Mouse (Mus musculus) c-Kit-positive CD71-positive TER-119-positive erythroid progenitor cells, embryonic 14.5 days (primary cell): ENCODE results near the gene Lamtor4.
"Not testable (repeated sequence)": the region's sequence is repeated elsewhere in the genome, so short reads cannot be mapped to it uniquely, and the experiment has no call there.

Experiments used
- DNase-seq: peaks from one replicate; pipeline ENCODE4 v3.0.0-alpha.2; 2013; ENCODE audit warnings: low spot score

The Lamtor4 gene

DNA sequence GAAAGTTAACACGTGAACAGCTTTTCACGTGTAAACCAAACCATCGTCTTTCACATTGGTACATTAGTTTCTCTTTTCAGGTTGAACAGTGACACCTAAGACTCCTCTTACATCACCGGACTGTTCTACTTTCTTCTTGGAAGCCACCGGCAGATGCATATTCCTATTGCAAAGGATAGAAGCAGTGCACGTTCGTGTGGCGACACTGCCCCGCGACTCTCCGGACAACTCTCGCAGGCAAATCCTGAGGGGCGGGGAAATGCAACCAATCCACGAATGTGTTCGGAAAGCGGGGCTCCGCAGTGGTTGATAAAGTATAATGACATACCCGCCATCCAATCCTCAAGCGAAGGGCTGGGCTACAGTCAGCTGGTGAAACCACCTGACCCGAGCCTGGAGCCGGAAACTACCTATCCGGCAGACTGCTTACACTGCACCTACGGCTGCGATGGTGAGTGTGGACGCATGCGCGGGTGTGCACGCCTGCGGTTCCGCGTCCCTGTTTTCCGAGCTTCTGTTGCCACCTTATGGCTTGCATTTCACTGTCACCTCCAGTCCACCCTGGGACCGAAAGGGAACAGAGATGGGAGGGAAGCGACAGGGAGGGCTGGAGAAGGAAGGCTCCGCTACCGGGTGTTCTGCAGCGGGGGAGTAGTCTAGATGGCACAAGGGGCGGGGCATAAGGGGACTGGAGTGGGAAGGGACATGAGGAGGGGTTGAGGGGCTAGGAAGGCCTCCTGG is at the start of gene Lamtor4:
Gene Lamtor4 (plus strand): TSS at position 130 of the 741 bp plus-strand sequence.
- peak; percentile 94 for DNase-seq

DNA sequence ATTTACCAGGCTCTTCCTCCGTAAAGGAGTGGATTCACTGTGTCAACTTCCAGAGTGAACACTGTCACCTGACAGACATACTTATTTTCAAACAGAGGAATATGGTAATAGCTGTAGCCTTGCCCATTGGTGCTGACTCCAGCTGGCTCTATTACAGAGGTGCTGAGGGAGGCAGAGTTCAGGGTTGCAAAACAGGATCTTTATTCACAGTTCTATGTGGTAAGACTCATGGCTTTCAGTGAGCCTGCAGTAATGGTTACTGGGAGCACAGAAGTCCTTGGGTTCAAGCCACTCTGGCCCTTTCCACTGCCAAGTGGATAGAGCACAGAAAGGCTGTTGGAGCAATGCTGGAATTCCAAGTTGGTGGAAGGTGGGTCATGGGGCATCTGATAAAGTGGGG is 48.0 kb upstream of the Lamtor4 start:
- DNase-seq, result no peak

GRCm38 (mm10) chr5:138207873-138208272 is 47.4 kb upstream of the Lamtor4 start:
- DNase-seq, result no peak

DNA sequence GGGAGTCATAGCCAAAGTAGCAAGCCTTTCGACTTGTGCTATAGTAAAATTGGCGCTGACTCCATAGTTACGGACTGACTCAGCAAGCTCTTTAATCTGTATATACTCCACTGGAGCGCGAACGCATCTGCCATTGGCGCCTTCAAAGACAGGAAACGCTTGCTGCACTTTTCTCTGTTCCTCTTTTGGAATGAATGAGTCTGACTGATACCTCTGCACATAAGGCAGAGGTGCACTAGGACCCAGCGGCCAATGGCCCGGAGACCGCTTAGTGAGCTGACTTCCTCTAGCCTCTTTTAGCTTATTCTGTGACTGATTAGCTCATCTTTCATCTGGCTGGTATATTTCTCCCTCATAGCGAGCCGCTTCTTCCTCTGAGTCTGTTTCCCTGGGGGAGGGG is 38.6 kb upstream of the Lamtor4 start:
- not testable (repeated sequence) for DNase-seq

GRCm38 (mm10) chr5:138219864-138220263 is 35.4 kb upstream of the Lamtor4 start:
- DNase-seq, result no peak

- peak; percentile 71 for DNase-seq
Measured at GRCm38 (mm10) chr5:138222111-138222510, 33.2 kb upstream of the Lamtor4 start.

DNA sequence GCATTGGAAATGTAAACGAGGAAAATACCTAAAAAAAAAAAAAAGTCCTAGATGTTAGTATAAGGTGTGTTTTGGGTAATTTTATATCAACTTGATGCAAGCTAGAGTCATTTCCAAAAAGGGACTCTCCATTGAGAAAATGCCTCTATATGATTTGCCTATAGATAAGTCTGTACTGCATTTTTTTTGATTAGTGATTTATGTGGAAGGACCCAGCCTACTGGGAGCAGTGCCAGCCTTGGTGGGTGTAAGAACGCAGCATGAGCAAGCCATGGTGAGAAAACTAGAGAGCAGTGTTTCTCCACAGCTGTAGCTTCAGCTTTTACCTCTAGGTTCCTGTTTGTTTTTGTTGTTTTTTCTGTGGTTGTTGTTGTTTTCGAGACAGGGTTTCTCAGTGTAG is 32.0 kb upstream of the Lamtor4 start:
- no peak for DNase-seq

- DNase-seq, result no peak
Measured at GRCm38 (mm10) chr5:138225700-138226099, 29.6 kb upstream of the Lamtor4 start, which contains the start of gene Nxpe5. Gene Nxpe5, plus strand, starts transcription at chr5:138225898.

GRCm38 (mm10) chr5:138226491-138226890 is 28.8 kb upstream of the Lamtor4 start:
- no peak for DNase-seq

DNA sequence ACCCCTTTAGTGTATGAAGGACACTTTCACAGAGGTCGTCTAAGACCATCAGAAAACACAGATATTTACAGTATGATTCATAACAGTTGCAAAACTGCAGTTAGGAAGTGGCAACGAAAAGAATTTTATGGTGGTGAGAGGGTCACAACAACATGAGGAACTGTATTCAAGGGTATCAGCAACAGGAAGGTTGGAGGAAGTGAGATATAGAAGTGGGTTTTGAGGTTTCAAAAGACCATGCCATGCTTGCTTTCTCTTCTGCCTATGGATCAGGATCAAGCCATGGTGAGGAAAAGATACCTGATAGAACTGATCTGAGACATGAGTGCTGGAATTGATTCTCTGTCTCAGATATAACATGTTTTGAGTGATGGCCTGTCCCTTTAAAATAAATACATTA is 27.9 kb upstream of the Lamtor4 start:
- no peak for DNase-seq

DNA sequence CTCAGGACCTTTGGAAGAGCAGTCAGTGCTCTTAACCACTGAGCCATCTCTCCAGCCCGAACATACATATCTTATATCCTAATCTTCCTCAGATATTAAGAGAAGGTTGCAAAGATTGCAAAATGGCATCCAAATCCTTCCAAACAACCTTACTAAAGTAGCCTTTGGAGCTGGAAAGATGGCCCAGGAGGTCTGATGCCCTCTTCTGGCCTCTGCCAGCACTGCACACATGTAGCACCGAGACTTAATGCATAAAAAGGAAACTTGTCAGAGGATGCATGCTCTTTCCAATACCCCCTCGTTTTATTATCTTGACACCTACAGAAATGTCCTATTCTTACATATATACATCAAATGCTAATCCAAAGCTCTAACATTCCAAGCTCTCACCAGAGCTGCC is 27.3 kb upstream of the Lamtor4 start:
- DNase-seq, result no peak

GRCm38 (mm10) chr5:138229511-138229910 is 25.8 kb upstream of the Lamtor4 start:
- no peak for DNase-seq

- DNase-seq, result no peak
Measured at GRCm38 (mm10) chr5:138233778-138234177, 21.5 kb upstream of the Lamtor4 start.

- no peak for DNase-seq
Measured at GRCm38 (mm10) chr5:138234224-138234623, 21.1 kb upstream of the Lamtor4 start.

DNA sequence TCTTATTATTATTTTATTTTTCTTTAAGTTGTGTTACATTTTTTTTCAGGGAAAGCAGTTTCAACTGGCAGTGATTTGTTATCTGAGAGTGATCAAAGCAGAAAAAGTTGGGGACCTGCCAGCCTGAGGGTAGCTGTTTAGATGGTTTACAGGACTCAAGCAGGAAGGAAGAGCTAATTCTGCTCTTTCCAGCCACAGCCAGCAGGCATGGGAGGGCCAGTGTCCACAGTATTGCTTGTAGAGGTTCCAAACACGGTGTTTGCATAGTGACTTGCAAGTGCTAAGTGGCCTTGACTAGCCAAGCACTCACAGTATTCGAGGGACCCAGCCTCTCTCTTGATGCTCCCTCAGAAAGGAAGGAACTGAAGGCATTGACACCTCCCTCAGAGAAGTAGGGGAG is 13.8 kb upstream of the Lamtor4 start:
- DNase-seq, result no peak

- no peak for DNase-seq
Measured at GRCm38 (mm10) chr5:138251144-138251543, 4.1 kb upstream of the Lamtor4 start.

DNA sequence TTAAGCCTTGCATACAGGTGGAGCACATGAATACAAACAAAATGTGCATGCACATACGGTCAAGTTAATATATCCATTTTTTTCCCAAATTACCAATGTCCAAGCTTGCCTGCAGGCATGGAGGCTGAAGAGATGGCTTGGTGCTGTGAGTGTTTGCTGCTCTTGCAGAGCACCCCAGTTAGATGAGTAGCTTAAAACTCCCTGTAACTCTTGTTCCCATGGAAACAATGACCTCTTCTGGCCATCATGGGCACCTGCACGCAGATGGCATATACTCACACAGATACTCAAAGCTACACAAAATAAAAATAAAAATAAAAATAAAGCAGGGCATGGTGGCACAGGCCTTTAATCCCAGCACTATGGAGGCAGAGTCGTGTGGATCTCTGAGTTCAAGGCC is 2.2 kb upstream of the Lamtor4 start:
- DNase-seq, result no peak

GRCm38 (mm10) chr5:138256094-138256467 is 799 bp downstream of the Lamtor4 start:
- DNase-seq, result no peak

- no peak for DNase-seq
Measured at GRCm38 (mm10) chr5:138256966-138257584, 1.8 kb downstream of the Lamtor4 start.

GRCm38 (mm10) chr5:138257585-138257978 is 2.3 kb downstream of the Lamtor4 start:
- no peak for DNase-seq

GRCm38 (mm10) chr5:138258078-138258477 is 2.8 kb downstream of the Lamtor4 start:
- DNase-seq, result no peak

DNA sequence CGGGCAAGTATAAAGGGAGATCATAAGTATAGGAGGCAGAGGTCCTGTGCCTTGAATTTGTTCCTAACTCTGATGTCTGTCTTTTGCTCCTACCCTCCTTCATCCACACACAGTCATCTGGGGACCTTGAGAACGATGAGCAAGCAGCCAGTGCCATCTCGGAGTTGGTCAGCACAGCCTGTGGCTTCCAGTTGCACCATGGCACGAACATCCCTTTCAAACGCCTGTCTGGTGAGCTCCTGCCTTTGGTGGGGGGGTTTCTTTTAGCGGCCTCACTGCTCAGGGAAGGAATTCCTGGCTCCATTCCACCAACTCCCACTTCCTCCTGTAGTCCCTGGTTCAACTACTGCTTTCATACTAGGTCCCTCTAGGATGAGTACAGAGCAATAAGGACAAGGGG is 3.3 kb downstream of the Lamtor4 start:
- DNase-seq, result no peak

DNA sequence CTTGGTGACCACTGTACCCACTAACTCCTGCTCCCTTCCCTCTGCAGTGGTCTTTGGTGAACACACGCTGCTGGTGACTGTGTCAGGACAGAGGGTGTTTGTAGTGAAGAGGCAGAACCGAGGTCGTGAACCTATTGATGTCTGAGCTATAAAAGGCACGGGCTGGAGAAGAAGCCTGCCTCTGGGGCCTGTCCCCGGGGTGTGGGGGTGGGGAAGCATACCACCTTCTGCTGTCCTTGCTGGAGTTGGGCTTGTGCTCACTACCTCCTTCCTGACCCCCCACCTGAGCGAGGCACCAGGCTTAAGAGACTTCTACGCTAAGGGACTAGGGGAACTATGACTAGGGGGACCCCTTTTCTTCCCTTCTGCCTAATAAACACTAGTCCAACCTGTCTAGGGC is 3.7 kb downstream of the Lamtor4 start:
- no peak for DNase-seq

- DNase-seq, result no peak
Measured at GRCm38 (mm10) chr5:138260051-138260450, 4.8 kb downstream of the Lamtor4 start.
